Mouse (Mus musculus): ENCODE results near the gene Calm4.

DNA sequence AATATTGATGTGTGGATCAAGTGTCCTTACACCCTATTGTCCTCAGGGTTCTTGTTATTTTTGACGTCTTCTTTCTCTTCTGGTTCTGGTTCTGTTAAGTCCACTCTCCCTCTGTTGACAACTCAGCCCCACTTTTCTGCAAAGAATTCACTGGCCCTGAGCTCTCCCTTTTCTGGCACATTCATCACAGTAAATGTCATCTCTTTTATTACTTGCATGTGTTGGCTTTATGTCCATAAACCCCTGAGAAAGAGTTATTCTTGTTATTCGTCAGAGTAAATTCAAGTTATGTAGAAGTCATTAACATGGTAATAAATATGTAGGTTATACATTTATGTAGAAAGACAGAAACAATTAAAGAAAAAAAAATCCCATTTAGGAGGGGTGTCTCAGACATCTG, 48.0 kb upstream of the Calm4 start:
- TF ChIP-seq POLR2A (IDR thresholded peaks at IDR 0.05; ENCODE audit: insufficient read depth, low read depth, low read length) (no peak), CTCF (IDR thresholded peaks at IDR 0.05; ENCODE audit: insufficient read depth, low read depth, low read length) (no peak)
